Mouse (Mus musculus) testis, adult 2 months (tissue): ENCODE data around the gene Hsd11b1.

Experiments
- CTCF ChIP-seq: fragments of 200-500 bp; IDR thresholded peaks from 2 replicates; pipeline ENCODE4 v1.5.1; 2012; ENCODE audit warnings: low read depth, mild to moderate bottlenecking, inconsistent platforms, low read length, moderate library complexity; ENCODE audit not compliant: control insufficient read depth, insufficient read depth, insufficient replicate concordance
- POLR2A ChIP-seq: fragments of 200-500 bp; IDR thresholded peaks from 2 replicates; pipeline ENCODE4 v1.6.1; 2012; ENCODE audit warnings: low read depth, mild to moderate bottlenecking, inconsistent platforms, low read length, moderate library complexity; ENCODE audit not compliant: control insufficient read depth

- no peak for TF ChIP-seq CTCF
- TF ChIP-seq POLR2A, result no peak
These were observed 8.8 kb downstream of the Hsd11b1 start for GRCm38 (mm10) chr1:193255032-193255431.
